9 mouse cellular contexts compared by ENCODE assay signal in the genomic region with DNA sequence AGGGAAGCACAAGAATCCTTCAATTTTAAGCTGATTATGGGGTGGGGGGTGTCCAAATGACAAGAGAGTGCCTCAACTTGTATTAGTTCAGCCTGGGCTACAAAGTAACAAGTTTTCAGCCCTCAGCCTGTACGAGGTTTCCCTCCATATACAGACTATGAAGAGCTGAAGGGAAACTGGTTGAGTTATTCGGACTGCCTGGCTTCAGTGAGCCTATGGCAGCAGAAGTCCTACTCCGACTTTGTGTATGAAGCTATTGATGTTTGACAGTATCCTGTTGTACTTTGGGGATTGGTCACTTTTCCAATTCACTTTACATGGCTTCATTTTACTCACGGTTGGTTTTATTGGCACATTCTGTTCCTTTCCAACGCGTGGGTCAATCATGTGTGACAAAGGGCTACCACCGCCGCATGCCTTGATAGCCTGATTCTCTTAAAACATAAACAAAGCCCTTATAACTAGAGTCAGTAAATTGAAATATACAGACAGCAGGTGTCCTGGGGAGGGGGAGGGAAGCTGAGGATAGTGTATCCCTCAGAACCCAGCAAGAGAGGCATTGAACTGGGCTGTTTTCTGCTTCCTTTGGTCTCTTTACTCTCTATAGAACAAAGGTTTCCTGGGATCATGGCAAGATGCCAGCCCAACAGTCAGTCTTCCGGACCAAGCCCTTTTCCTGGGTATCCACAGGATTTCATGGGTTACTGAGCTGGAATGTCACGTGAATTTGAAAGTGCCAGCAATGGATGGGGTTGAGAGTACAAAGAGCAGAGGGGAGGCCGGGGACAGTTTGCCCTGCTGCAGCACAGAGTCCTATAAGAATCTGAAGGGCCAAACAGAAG.
DNase-seq lines count a peak whose midpoint lies in the region; ATAC-seq and TF ChIP-seq lines count a peak whose summit lies in the region.
"Had no signal": no experiment of that assay in that cellular context is flagged by ENCODE, and none has a peak within 500 bp of the region (broad histone marks: within the 10 kb centered on the region; RNA-seq: fewer than 3 reads in every experiment).

No protein-coding gene starts in this region.

- ATAC-seq in embryonic facial prominence, embryonic 12.5 days (ENCODE audit: insufficient number of reproducible peaks, insufficient read depth, low FRiP score, low TSS enrichment): peak; percentile 69; the same call in 1 of the 2 replicates
- ATAC-seq in forebrain, embryonic 13.5 days: peak; percentile 87
- ATAC-seq in midbrain, embryonic 15.5 days (replicated peaks): peak; percentile 77
- ATAC-seq in megakaryocyte progenitor cell, adult 5-6 weeks (replicated peaks; ENCODE audit: poor library complexity): no peak

- no peaks in the 10 kb centered on the region for H3K27me3 ChIP-seq in embryonic facial prominence, embryonic 12.5 days
- H3K27me3 ChIP-seq in embryonic facial prominence, embryonic 10.5 days (replicated peaks; ENCODE audit: low read depth, poor library complexity, severe bottlenecking): no peaks in the 10 kb centered on the region; the same call in 1 of the 2 replicates
- H3K27me3 ChIP-seq in forebrain, embryonic 13.5 days: 0 out of 2 replicates have a peak, but pooled peaks cover 4% of the 10 kb centered on the region
- H3K27me3 ChIP-seq in kidney, adult 2 months (replicated peaks; ENCODE audit: control insufficient read depth, insufficient read depth, low read length): no peaks in the 10 kb centered on the region
- H3K27me3 ChIP-seq in midbrain, embryonic 15.5 days (replicated peaks): 0 out of 2 replicates have a peak, but pooled peaks cover 3% of the 10 kb centered on the region

- 79% methylated on average over 11 of the region's 11 CpGs for WGBS in embryonic facial prominence, embryonic 12.5 days
- 78% methylated on average over 11 of the region's 11 CpGs for WGBS in embryonic facial prominence, embryonic 10.5 days
- WGBS in forebrain, embryonic 13.5 days: 23% methylated on average over 11 of the region's 11 CpGs
- WGBS in kidney, adult 2 months: 35% methylated on average over 11 of the region's 11 CpGs
- 28% methylated on average over 11 of the region's 11 CpGs for WGBS in midbrain, embryonic 15.5 days
- 73% methylated on average over 11 of the region's 11 CpGs for WGBS in lung, adult 2 months

- no peak for TF ChIP-seq CTCF in kidney, adult 2 months (conservative IDR thresholded peaks at IDR 0.05; ENCODE audit: insufficient read depth, insufficient read length, low read depth, low read length)
- TF ChIP-seq CTCF in lung, adult 2 months (IDR thresholded peaks at IDR 0.05; ENCODE audit: insufficient read depth, low read length): no peak

- H3K9me3 ChIP-seq in embryonic facial prominence, embryonic 12.5 days: no peaks in the 10 kb centered on the region
- no peaks in the 10 kb centered on the region for H3K9me3 ChIP-seq in embryonic facial prominence, embryonic 10.5 days
- H3K9me3 ChIP-seq in forebrain, embryonic 13.5 days (replicated peaks): no peaks in the 10 kb centered on the region
- no peaks in the 10 kb centered on the region for H3K9me3 ChIP-seq in midbrain, embryonic 15.5 days

- no peak overlapping the region for H3K4me2 ChIP-seq in embryonic facial prominence, embryonic 12.5 days (replicated peaks)
- no peak overlapping the region for H3K4me2 ChIP-seq in forebrain, embryonic 13.5 days
- H3K4me2 ChIP-seq in midbrain, embryonic 15.5 days: no peak overlapping the region

- no peak for TF ChIP-seq POLR2A in kidney, adult 2 months (IDR thresholded peaks at IDR 0.05; ENCODE audit: low read depth, low read length)
- TF ChIP-seq POLR2A in lung, adult 2 months (IDR thresholded peaks at IDR 0.05; ENCODE audit: borderline replicate concordance, extremely low read depth, low read depth, low read length): no peak

- no peak overlapping the region for H3K27ac ChIP-seq in embryonic facial prominence, embryonic 12.5 days
- no peak overlapping the region for H3K27ac ChIP-seq in embryonic facial prominence, embryonic 10.5 days (replicated peaks)
- H3K27ac ChIP-seq in forebrain, embryonic 13.5 days: peak overlapping the region; percentile 25
- peak overlapping the region; percentile 91 for H3K27ac ChIP-seq in kidney, adult 2 months (ENCODE audit: insufficient read depth, low read depth, low read length)
- H3K27ac ChIP-seq in midbrain, embryonic 15.5 days: no peak overlapping the region

- no peak overlapping the region for H3K4me3 ChIP-seq in embryonic facial prominence, embryonic 12.5 days
- H3K4me3 ChIP-seq in embryonic facial prominence, embryonic 10.5 days: no peak overlapping the region
- H3K4me3 ChIP-seq in forebrain, embryonic 13.5 days: no peak overlapping the region
- H3K4me3 ChIP-seq in kidney, adult 2 months (ENCODE audit: insufficient read depth, low read depth, low read length): no peak overlapping the region
- H3K4me3 ChIP-seq in midbrain, embryonic 15.5 days: no peak overlapping the region
- no peak overlapping the region for H3K4me3 ChIP-seq in lung, adult 2 months (replicated peaks; ENCODE audit: extremely low read depth, low read depth, low read length)

- H3K4me1 ChIP-seq in embryonic facial prominence, embryonic 12.5 days: no peaks in the 10 kb centered on the region
- no peaks in the 10 kb centered on the region; the same call in 1 of the 2 replicates for H3K4me1 ChIP-seq in embryonic facial prominence, embryonic 10.5 days
- H3K4me1 ChIP-seq in forebrain, embryonic 13.5 days: peaks cover 12% of the 10 kb centered on the region
- H3K4me1 ChIP-seq in kidney, adult 2 months (ENCODE audit: control insufficient read depth, insufficient read depth, low read length): peaks cover 20% of the 10 kb centered on the region; the same call in 1 of the 2 replicates
- H3K4me1 ChIP-seq in midbrain, embryonic 15.5 days: no peaks in the 10 kb centered on the region
- H3K4me1 ChIP-seq in lung, adult 2 months (ENCODE audit: control insufficient read depth, insufficient read depth, low read length): no peaks in the 10 kb centered on the region; the same call in 1 of the 2 replicates

- H3K9ac ChIP-seq in embryonic facial prominence, embryonic 12.5 days: no peak overlapping the region
- H3K9ac ChIP-seq in forebrain, embryonic 13.5 days: no peak overlapping the region
- no peak overlapping the region for H3K9ac ChIP-seq in midbrain, embryonic 15.5 days

- DNase-seq in embryonic facial prominence, embryonic 10.5 days (ENCODE audit: low spot score): no peak
- peak; percentile 96 for DNase-seq in kidney, adult 2 months
- no peak for DNase-seq in layer of hippocampus, adult 11-12 months (ENCODE audit: low spot score)
- no peak for DNase-seq in lung, adult 2 months
- DNase-seq: cerebellum, adult 9-10 months had no signal

- no peaks in the 10 kb centered on the region for H3K36me3 ChIP-seq in embryonic facial prominence, embryonic 12.5 days
- no peaks in the 10 kb centered on the region for H3K36me3 ChIP-seq in embryonic facial prominence, embryonic 10.5 days (replicated peaks)
- no peaks in the 10 kb centered on the region for H3K36me3 ChIP-seq in forebrain, embryonic 13.5 days (ENCODE audit: poor library complexity, severe bottlenecking)
- no peaks in the 10 kb centered on the region for H3K36me3 ChIP-seq in kidney, adult 2 months (ENCODE audit: control insufficient read depth, insufficient read depth, low read length)
- H3K36me3 ChIP-seq in midbrain, embryonic 15.5 days (replicated peaks): no peaks in the 10 kb centered on the region

Comparison
In these comparisons a context has a peak if more than half of its experiments do, and no peak if none do; other contexts are left out.
1. H3K27ac ChIP-seq: peak in forebrain, embryonic 13.5 days (single experiment) and kidney, adult 2 months (single experiment); none in embryonic facial prominence, embryonic 12.5 days (single experiment), embryonic facial prominence, embryonic 10.5 days (single experiment) and midbrain, embryonic 15.5 days (single experiment).